Mouse (Mus musculus) granulocyte monocyte progenitor cell, adult 5-6 weeks (primary cell): ENCODE measurements around the gene Ldlrap1. TPM values are rescaled to one million over a fixed set of nuclear protein-coding genes. Genes with fewer than 3 reads are reported as not detected.

ENCODE experiments used
- ATAC-seq: replicated peaks from 2 replicates; pipeline ENCODE4 v1.8.0; 2016; ENCODE audit warnings: mild to moderate bottlenecking, moderate TSS enrichment, inconsistent platforms; ENCODE audit not compliant: poor library complexity, severe bottlenecking
- total RNA-seq, 2 experiments: library from RNA; stranded (forward) in 1 of 2; stranded (reverse) in 1 of 2; fragments of 200-712, 200-1000 nt in 1 of 2; fragments of >200 nt in 1 of 2; fragmentation: Nextera tagmentation in 1 of 2; gene quantifications; 2 replicates each; pipeline ENCODE4 v1.2.3; 2014 to 2017

Ldlrap1 gene
- total RNA-seq, 2 experiments from 2014 or later: 10.2 to 30.6 TPM

GRCm38 (mm10) chr4:134779136-134779934 lies 11.5 kb upstream of the Ldlrap1 start:
- ATAC-seq: peak; percentile 83

GRCm38 (mm10) chr4:134776246-134776645 lies 8.4 kb upstream of the Ldlrap1 start:
- ATAC-seq: no peak

- ATAC-seq: no peak
These were observed 7.6 kb upstream of the Ldlrap1 start for GRCm38 (mm10) chr4:134775234-134775944.

GRCm38 (mm10) chr4:134774126-134774525 lies 6.3 kb upstream of the Ldlrap1 start:
- ATAC-seq: no peak

- peak; percentile 85 for ATAC-seq
These were observed 5.2 kb upstream of the Ldlrap1 start for GRCm38 (mm10) chr4:134772805-134773674.

GRCm38 (mm10) chr4:134769891-134770290 lies 2.1 kb upstream of the Ldlrap1 start:
- ATAC-seq: no peak

- ATAC-seq: no peak
These were observed 1.4 kb upstream of the Ldlrap1 start for GRCm38 (mm10) chr4:134769081-134769811.

- ATAC-seq: no peak
These were observed 533 bp upstream of the Ldlrap1 start for GRCm38 (mm10) chr4:134768226-134768888.

GRCm38 (mm10) chr4:134766904-134767425 lies 859 bp downstream of the Ldlrap1 start:
- no peak for ATAC-seq

- no peak for ATAC-seq
These were observed 1.5 kb downstream of the Ldlrap1 start for GRCm38 (mm10) chr4:134766277-134766676.

GRCm38 (mm10) chr4:134764333-134764732 lies 3.5 kb downstream of the Ldlrap1 start:
- peak; percentile 6; the same call in 1 of the 2 replicates for ATAC-seq

GRCm38 (mm10) chr4:134762360-134762759 lies 5.5 kb downstream of the Ldlrap1 start:
- peak; percentile 47 for ATAC-seq

GRCm38 (mm10) chr4:134760793-134761201 lies 7.0 kb downstream of the Ldlrap1 start:
- ATAC-seq: no peak

- no peak for ATAC-seq
These were observed 7.5 kb downstream of the Ldlrap1 start for GRCm38 (mm10) chr4:134760281-134760680.

- 0 out of 2 replicates have a peak, but pooled peaks have one; percentile 18 for ATAC-seq
These were observed 8.3 kb downstream of the Ldlrap1 start for GRCm38 (mm10) chr4:134759564-134759963.

GRCm38 (mm10) chr4:134758922-134759321 lies 8.9 kb downstream of the Ldlrap1 start:
- ATAC-seq: no peak

- 0 out of 2 replicates have a peak, but pooled peaks have one; percentile 3 for ATAC-seq
These were observed 9.5 kb downstream of the Ldlrap1 start for GRCm38 (mm10) chr4:134758367-134758766.

GRCm38 (mm10) chr4:134756953-134757352 lies 10.9 kb downstream of the Ldlrap1 start:
- peak; percentile 43 for ATAC-seq

GRCm38 (mm10) chr4:134754941-134755340 lies 12.9 kb downstream of the Ldlrap1 start:
- no peak for ATAC-seq
